Mouse (Mus musculus) hindbrain, embryonic 14.5 days (tissue): ENCODE measurements at regions not wholly inside any gene's neighbourhood (a gene's known extent, or its start where the extent isn't known, plus 50 kb on each side); places are given as distances from the start of the nearest gene placed in this dataset.

Experiments used
- ATAC-seq: fragments of 200-750 bp; cut with Nextera tagmentation; 2 replicates; pipeline ENCODE4 v1.8.0; 2017; ENCODE audit warnings: moderate number of reproducible peaks, mild to moderate bottlenecking, moderate TSS enrichment, moderate library complexity; ENCODE audit not compliant: low FRiP score
- DNase-seq: peaks from one replicate; pipeline ENCODE4 v3.0.0-alpha.2; 2015; ENCODE audit warnings: low spot score
- H3K27ac ChIP-seq: fragments of 300-500 bp; sonication (generic); 2 replicates; pipeline ENCODE4 v1.5.1; 2014; ENCODE audit warnings: mild to moderate bottlenecking, moderate library complexity
- H3K27me3 ChIP-seq: fragments of 300-500 bp; sonication (generic); 2 replicates; pipeline ENCODE4 v1.6.1; 2014; ENCODE audit warnings: mild to moderate bottlenecking, low read length, mixed read lengths; ENCODE audit not compliant: control insufficient read depth, insufficient read depth
- H3K36me3 ChIP-seq: fragments of 300-500 bp; sonication (generic); replicated peaks from 2 replicates; pipeline ENCODE4 v1.6.1; 2014; ENCODE audit not compliant: control insufficient read depth, insufficient read depth
- H3K4me1 ChIP-seq: fragments of 300-500 bp; sonication (generic); replicated peaks from 2 replicates; pipeline ENCODE4 v1.6.1; 2014; ENCODE audit warnings: antibody characterized with exemption, low read length, mixed read lengths; ENCODE audit not compliant: control insufficient read depth, insufficient read depth
- H3K4me2 ChIP-seq: fragments of 300-500 bp; sonication (generic); replicated peaks from 2 replicates; pipeline ENCODE4 v1.6.1; 2014; ENCODE audit warnings: mild to moderate bottlenecking, moderate library complexity
- H3K4me3 ChIP-seq: fragments of 300-500 bp; sonication (generic); replicated peaks from 2 replicates; pipeline ENCODE4 v1.5.1; 2014; ENCODE audit warnings: mild to moderate bottlenecking, low read length
- H3K9ac ChIP-seq: fragments of 300-500 bp; sonication (generic); 2 replicates; pipeline ENCODE4 v1.6.1; 2014
- H3K9me3 ChIP-seq: fragments of 300-500 bp; sonication (generic); 2 replicates; pipeline ENCODE4 v1.6.1; 2016; ENCODE audit warnings: low read length; ENCODE audit not compliant: control insufficient read depth
- WGBS: fragments of 180-500 bp; shearing (Covaris S2); extraction: QIAGEN DNeasy Blood & Tissue Kit; methylation state at CpG from one replicate; pipeline ENCODE4 v1.1.7; 2014; 5-methylcytosine and 5-hydroxymethylcytosine counted together

DNA sequence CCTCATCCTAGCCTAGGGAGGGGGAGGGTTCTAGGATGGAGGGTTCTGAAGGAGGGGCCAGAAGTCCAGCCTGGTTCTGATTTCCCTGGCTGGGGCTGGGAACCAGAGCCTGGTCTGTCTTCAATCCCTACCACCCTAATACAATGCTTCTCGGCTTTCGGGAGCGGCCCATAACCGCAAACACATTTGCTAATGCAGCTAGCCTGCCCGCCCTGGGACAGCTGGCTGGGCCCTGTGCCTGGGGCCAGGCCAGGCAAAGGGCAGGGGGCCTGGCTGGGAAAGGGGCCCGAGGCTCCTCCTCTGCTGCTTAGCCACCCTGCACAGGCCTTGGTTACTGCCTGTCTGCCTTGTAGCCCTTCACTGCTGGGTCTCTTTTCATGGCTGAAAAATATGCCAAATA, 74.9 kb downstream of the Pja1 start:
- no peak for DNase-seq
- ATAC-seq: no peak
- Histone ChIP-seq H3K4me3 (no peak overlapping the region), H3K36me3 (no peaks in the 10 kb centered on the region), H3K4me1 (no peaks in the 10 kb centered on the region), H3K9me3 (no peaks in the 10 kb centered on the region), H3K27me3 (peaks cover 36% of the 10 kb centered on the region), H3K27ac (no peak overlapping the region), H3K9ac (no peak overlapping the region), H3K4me2 (no peak overlapping the region)
- WGBS: 67% methylated on average over 6 of the region's 6 CpGs

DNA sequence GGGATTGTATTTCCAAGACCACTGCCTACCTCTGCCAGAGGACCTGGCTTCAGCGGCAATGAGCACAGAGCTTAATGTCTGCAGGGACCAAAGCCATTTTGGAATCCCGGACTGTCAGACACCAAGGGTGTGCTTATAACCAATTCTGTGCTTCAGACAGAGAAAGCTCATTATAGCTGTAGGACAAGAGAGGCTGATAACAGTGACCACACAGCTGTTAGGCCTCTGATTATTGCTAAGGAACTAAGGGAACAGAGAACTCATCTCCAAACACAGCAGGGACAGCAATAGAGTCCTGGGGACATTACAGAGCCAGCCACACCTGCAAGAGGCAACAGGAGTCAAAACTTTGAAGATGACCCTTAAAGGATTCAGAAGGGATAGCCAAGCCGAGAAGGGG, 76.0 kb downstream of the Pja1 start:
- no peak overlapping the region for H3K27ac ChIP-seq
- H3K4me2 ChIP-seq: no peak overlapping the region
- no peaks in the 10 kb centered on the region for H3K4me1 ChIP-seq
- WGBS: 92% methylated on average over 3 of the region's 3 CpGs
- peaks cover 43% of the 10 kb centered on the region for H3K27me3 ChIP-seq
- ATAC-seq (no peak), DNase-seq (no peak)
- H3K9ac ChIP-seq: no peak overlapping the region
- no peaks in the 10 kb centered on the region for H3K9me3 ChIP-seq
- H3K36me3 ChIP-seq: no peaks in the 10 kb centered on the region
- no peak overlapping the region for H3K4me3 ChIP-seq

- H3K27ac ChIP-seq: no peak overlapping the region
- no peak overlapping the region for H3K9ac ChIP-seq
- H3K4me2 ChIP-seq: no peak overlapping the region
- 56% methylated on average over 6 of the region's 6 CpGs for WGBS
- no peaks in the 10 kb centered on the region for H3K4me1 ChIP-seq
- DNase-seq (no peak), ATAC-seq (no peak)
- no peak overlapping the region for H3K4me3 ChIP-seq
- no peaks in the 10 kb centered on the region for H3K9me3 ChIP-seq
- H3K27me3 ChIP-seq: peaks cover 19% of the 10 kb centered on the region
- H3K36me3 ChIP-seq: no peaks in the 10 kb centered on the region
Measured at GRCm38 (mm10) chrX:99391628-99392027, 79.4 kb downstream of the Pja1 start.

DNA sequence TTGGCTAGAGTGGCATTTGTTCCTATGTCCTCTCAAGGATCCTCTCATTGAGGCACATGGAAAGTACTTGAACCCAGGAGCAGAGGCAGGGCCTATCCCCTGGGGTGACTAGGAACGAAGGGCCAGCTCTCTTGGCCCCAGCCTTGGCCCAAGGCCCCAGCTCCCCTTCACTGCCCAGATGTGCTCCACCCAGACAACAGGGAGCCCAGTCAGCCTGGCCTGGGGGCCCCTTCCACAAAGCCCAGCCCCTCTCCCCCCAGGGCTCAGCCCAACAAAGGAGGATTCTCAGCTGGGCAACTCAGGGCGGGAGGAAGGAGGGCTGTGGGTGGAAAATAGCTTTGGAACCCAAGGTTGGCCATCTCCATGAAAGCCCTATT, 80.6 kb downstream of the Pja1 start:
- Histone ChIP-seq H3K9me3 (no peaks in the 10 kb centered on the region), H3K27ac (no peak overlapping the region), H3K36me3 (no peaks in the 10 kb centered on the region), H3K4me2 (no peak overlapping the region), H3K4me3 (no peak overlapping the region), H3K4me1 (no peaks in the 10 kb centered on the region), H3K9ac (no peak overlapping the region), H3K27me3 (peaks cover 28% of the 10 kb centered on the region)
- DNase-seq (no peak), ATAC-seq (no peak)
- 56% methylated on average over 2 of the region's 2 CpGs for WGBS

DNA sequence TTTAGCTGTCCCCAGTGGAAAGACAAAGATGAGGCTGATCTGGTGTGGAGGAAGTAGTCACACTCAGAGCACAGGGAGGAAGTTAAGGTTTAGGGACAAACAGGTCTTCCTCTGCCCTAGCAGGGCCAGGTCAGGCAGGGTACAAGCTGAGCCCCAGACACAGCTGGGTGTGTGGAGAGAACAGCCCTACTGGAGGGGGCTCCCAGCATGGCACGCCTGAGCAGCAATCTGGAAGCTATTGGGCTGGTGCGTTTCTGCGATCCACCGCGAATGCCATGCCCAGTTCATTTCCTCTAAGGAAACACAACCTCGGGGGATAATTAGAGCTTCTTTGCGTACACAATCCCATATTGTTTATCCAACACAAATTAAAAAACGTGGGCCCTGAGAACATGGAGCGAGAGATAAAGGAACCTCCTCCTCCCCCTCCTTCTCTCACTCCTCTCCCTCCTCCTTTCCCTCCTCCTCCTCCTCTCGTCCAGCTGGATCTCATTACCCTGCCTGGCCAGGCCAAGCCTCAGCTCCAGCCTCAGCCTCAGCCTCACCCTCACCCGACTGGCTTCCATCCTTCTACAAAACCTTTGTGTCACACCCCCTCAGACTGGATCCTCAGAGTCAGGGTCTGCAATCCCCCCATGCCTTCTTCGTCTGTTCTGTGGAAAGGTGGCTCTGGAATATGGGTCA, 81.2 kb downstream of the Pja1 start:
- 69% methylated on average over 12 of the region's 12 CpGs for WGBS
- no peaks in the 10 kb centered on the region for H3K36me3 ChIP-seq
- no peak overlapping the region for H3K27ac ChIP-seq
- H3K4me2 ChIP-seq: no peak overlapping the region
- ATAC-seq (no peak), DNase-seq (no peak)
- no peak overlapping the region for H3K9ac ChIP-seq
- no peaks in the 10 kb centered on the region for H3K9me3 ChIP-seq
- H3K27me3 ChIP-seq: peaks cover 27% of the 10 kb centered on the region
- no peaks in the 10 kb centered on the region for H3K4me1 ChIP-seq
- H3K4me3 ChIP-seq: no peak overlapping the region

DNA sequence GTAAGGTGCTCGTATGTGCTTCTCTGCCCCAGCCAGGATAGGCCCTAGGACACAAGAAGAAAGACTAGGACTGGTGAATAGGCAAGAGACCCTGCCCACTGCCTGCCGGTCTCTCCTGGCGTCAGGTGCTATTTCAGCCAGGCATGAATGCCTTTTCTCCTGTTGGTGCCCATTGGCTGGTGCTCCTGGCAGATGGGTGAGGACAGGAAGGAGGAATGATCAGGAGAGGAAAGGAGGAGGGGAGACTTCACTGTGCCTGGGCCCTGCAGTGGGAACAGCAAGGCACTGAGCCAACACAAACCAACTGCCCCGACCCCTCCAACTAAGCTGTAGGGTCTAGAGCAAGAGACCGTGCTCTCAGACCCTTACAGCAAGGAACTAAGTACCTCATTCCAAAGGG, 100.4 kb downstream of the Pja1 start:
- Histone ChIP-seq H3K9ac (no peak overlapping the region), H3K4me1 (no peaks in the 10 kb centered on the region), H3K4me2 (no peak overlapping the region), H3K4me3 (no peak overlapping the region), H3K9me3 (no peaks in the 10 kb centered on the region), H3K27me3 (peaks cover 31% of the 10 kb centered on the region), H3K27ac (no peak overlapping the region), H3K36me3 (no peaks in the 10 kb centered on the region)
- ATAC-seq (no peak), DNase-seq (no peak)
- WGBS: 73% methylated on average over 5 of the region's 5 CpGs

GRCm38 (mm10) chrX:99369258-99369900, 101.7 kb downstream of the Pja1 start:
- H3K4me3 ChIP-seq: no peak overlapping the region
- ATAC-seq (no peak), DNase-seq (no peak)
- H3K9me3 ChIP-seq: no peaks in the 10 kb centered on the region
- no peak overlapping the region for H3K9ac ChIP-seq
- no peaks in the 10 kb centered on the region for H3K4me1 ChIP-seq
- H3K27ac ChIP-seq: no peak overlapping the region
- no peak overlapping the region for H3K4me2 ChIP-seq
- WGBS: 72% methylated on average over 6 of the region's 6 CpGs
- H3K36me3 ChIP-seq: no peaks in the 10 kb centered on the region
- peaks cover 26% of the 10 kb centered on the region for H3K27me3 ChIP-seq

GRCm38 (mm10) chrX:99364072-99364471, 107.0 kb downstream of the Pja1 start:
- peaks cover 32% of the 10 kb centered on the region for H3K27me3 ChIP-seq
- no peaks in the 10 kb centered on the region for H3K9me3 ChIP-seq
- H3K4me3 ChIP-seq: no peak overlapping the region
- H3K36me3 ChIP-seq: no peaks in the 10 kb centered on the region
- no peaks in the 10 kb centered on the region for H3K4me1 ChIP-seq
- H3K4me2 ChIP-seq: no peak overlapping the region
- H3K27ac ChIP-seq: no peak overlapping the region
- WGBS: 83% methylated on average over 5 of the region's 5 CpGs
- no peak for ATAC-seq
- H3K9ac ChIP-seq: no peak overlapping the region
- no peak for DNase-seq

DNA sequence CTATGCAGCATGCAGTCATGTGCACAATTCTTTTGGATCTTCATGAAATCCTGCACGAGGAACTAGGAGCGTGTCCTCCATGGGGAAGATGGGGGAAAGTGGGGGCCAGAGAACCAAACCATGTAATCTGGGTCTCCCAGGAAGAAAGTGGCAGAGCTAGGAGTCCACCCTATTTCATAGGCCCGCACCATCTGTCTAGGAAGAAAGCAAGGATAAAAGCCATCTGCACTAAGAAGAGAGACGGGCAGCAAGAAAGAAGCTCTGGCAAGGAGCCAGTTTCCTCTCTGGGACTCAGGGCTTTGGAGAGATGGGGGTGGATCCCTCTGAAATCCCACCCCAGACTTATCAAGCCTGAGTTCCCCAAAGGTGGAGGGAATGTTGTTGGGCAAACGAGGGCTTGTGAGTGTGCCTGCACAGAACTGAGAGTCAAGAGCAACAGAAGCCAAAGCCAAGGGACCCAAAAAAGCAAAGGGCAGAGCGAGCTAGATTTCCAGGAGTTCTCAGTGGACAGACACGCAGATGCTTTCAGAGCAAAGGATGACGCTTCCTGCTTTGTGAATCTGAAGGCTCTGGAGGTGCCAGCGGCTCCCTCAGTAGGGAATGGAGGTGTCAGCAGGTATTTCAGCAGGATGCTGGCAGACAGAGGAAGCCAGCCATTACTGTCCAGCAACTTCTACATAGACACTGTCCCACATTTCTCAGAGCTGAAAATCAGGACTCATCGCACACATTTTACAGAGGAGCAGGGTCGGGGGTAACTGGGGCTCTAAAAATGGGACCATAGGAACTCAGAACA, 110.8 kb downstream of the Pja1 start:
- WGBS: 64% methylated on average over 10 of the region's 11 CpGs
- Histone ChIP-seq H3K4me2 (no peak overlapping the region), H3K36me3 (no peaks in the 10 kb centered on the region), H3K9me3 (no peaks in the 10 kb centered on the region), H3K4me1 (no peaks in the 10 kb centered on the region; the same call in 1 of the 2 replicates), H3K9ac (no peak overlapping the region), H3K4me3 (no peak overlapping the region), H3K27me3 (peaks cover 48% of the 10 kb centered on the region), H3K27ac (no peak overlapping the region)
- ATAC-seq: no peak
- DNase-seq: peak; percentile 30
